Mouse (Mus musculus) adrenal gland, postnatal 14 days (tissue): Measurements from ENCODE around the gene Galntl6. TPM values are rescaled to one million over a fixed set of nuclear protein-coding genes. Genes with fewer than 3 reads are reported as not detected.

Experiments
- DNase-seq: peaks from one replicate; pipeline ENCODE4 v3.0.0; 2021; ENCODE audit warnings: mixed read lengths
- long read RNA-seq, 2 experiments: library from polyadenylated mRNA; stranded (forward); transcript quantifications; one replicate each; pipeline ENCODE4 v2.0.0; 2021
- total RNA-seq: library from RNA; stranded (reverse); gene quantifications from 2 replicates; pipeline ENCODE4 v1.2.3, GENCODE M21; 2021

Galntl6 gene
- total RNA-seq, result 0.41 and 0.70 TPM in 2 replicates
- long read RNA-seq, experiment 1, result 0 reads
- long read RNA-seq, experiment 2, result 0 reads

DNA sequence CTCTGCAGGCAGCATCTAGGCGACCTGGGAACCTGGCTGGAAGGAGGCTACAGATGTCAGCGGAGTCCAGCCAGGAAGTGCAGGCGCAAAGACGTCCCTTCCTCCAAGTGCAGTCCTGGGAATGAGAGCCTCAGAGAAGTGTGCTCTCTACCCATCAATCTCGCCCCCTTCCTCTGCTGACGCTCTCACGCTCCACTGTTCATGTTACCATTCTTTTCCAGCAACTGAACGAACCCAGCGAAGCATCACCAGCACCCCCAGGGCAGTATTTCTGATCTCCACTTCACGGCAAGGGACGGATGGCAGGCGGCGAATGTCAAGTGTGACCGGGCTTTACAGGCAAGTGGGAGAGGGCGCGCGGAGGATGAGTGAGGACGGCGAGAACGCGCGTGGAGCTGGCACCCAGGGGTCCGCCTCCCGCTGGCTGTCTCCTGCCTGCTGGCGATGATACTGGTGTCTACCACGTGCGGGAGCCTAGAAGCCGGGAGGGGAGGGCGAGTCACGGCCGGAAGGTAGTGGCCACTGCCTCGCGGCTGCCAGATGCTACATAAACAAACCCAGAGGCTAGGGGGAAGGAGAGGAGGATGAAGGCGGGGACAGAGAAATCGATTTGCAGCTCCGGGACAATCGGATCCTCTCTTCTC lies at the start of gene Galntl6:
Gene Galntl6 (minus strand): TSS at position 445 of the 644 bp plus-strand sequence.
- DNase-seq, result no peak

DNA sequence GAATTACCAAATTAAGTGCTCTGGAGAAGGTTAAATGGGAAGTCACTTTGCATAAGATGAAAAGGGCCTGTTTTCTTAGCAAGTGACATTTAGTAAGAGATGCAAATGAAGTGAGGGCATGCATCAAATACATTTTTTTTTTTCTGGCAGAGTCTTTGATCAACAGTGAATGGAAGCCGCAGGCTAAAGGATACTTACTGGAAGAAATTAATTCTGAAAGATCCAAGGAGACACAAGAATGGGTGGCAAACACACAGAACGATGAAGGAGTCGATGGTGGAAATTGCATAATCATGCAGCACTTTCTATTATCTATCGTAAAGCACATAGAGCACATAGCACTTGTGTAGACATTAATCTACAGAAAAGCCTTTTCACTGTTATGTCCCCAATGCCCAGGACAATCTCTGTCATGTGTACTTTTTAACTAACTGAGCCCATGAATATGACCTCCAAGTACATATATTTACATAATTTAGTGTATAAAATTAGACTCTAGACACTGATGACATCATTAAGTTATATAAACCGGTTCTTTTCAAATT lies 44.8 kb upstream of the Galntl6 start:
- DNase-seq, result no peak

DNA sequence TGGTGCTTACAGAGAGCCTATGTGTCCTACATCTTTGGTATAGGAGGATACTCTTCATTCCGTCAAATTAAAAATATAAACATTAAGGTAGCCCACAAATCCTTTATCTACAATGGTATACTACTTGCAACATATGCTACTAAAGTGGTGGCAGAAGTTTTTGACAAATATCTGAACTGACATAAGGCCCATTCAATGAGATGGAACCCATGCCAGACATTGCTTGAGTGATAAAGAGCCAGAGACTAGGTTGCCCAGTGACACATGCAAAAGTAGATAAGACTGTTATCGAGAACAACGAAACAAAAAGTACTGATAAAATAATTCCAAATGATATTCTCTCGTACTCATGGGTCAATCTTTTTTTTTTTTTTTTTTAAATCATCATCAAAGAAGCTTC lies 31.3 kb upstream of the Galntl6 start:
- DNase-seq, result no peak

DNA sequence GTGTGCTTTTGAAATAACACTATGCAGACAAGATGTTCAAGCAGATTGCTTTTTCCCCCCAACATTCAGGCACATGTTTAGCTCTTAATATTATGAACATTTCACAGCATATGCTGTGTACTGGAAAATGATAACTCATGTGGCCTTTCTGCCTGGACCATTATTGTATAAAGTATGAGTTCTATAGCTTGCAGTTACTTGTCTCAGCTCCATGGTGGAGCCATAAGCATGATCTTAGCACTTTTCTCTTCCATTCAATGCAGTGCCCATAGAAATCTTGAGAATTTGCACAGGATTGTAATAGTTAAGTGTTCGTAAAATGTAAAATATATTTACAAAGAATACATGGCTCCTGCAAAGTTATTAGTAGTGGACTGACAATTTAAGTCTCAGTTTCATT lies 18.6 kb upstream of the Galntl6 start:
- no peak for DNase-seq

DNA sequence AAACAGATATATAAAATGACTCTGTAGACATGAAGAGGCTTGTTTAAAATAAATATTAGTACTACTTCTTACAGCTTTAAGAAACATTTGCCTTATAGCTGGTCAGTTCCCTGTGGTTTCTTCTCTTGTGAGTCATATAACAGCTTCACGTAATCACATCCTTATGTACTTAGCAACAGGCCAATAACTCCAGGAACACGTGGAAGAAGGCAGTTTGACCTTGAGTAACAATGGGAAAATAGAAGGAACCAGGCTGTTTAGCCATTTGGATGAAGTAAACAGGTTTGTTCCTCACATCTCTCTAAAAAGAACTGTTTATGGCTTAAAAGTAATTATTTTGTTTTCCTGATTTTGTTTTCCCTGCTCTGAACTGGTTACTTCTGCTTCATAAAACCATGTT lies 2.7 kb upstream of the Galntl6 start:
- DNase-seq, result no peak

DNA sequence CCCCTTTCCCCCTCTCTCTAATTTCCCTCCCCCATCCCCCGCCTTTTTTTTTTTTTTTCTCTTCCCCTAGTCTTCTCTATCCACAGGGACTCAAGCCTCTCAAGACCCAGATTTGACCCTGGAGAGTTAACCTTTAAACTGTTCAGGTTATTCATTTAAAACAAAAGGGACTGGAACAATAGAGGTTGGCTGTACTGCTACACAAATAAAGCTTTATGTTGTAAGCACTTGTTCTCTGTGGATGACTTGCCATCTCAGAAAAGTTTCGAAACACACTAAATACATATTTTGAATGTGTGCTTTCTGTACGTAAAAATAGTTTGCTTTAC lies 1.2 kb upstream of the Galntl6 start:
- DNase-seq, result no peak

DNA sequence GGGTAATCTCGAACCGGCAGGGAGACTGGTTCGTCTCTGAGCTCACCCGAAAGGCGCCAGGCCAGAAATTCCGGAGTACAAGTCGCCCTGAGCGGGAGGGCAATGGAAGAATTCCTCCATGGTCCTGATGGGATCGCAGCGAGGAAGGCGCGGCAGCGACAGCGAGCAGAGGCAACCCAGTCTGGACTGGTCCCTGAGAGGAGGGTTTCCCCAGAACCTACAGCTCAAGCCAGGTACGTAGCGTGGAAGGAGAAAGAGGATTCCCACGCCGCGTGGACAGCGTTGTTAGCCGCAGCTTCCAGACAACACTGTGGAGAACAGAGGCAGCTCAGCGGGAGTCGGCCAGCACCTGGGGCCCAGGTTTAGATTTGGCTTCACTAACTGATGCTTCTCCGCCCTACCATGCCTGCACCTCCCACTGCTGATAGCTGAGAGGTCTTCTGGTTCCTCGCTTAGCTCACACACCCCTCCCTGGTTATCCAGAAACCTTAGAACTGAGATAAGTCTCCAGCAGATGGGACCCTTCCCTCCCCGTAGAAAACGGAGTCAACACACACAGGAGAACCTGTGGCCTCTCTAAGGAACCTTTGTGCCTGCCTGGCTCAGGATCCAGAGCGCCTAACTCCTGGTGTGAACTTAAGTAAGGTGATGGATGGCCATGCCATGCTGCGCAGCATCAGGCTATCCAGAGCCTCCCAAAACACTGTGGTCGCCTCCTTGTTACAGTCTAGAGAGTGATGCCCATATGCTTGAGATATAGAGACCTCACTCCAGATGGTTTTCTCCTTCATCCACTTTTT lies 600 bp upstream of the Galntl6 start:
- no peak for DNase-seq

DNA sequence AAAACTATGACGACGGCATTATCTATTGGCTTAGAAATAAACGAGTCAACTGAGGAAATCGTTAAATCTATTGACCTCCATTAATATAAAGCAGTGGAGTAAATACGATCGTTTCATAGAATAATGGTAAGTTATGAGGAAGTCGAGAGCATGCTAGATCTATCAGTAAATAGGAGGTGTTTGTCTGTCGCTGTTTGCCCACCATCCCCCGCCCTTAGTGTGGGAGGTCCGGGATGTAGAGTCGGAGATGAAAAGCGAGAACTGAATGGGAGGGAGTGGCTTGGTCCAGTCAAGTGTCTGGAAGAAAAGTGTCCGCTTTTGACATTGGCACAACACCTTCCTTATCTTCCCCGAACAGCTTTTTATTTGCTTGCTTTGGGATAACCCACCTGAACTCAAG lies 763 bp downstream of the Galntl6 start, which contains the start of gene BC030500:
Gene BC030500 (plus strand): TSS at position 79 of the 400 bp plus-strand sequence.
- DNase-seq, result no peak

DNA sequence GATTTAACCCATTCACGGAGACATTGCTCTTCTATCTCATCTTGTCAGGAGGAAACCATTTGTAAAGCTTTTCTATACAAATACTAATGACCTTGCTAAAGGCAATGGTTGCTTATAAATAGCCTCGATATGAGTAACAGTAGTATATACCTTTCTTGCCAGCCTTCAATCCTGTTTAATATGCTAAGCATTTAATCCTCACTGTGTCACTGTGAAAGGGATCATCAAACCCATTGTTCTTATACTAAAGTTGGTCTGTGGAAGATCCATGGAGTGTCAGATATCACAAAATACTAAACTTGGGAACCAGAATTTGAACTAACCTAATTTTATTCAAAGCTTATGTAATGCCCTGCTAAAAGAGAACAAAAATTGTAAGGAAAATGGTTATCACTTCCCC lies 8.0 kb downstream of the Galntl6 start:
- no peak for DNase-seq

DNA sequence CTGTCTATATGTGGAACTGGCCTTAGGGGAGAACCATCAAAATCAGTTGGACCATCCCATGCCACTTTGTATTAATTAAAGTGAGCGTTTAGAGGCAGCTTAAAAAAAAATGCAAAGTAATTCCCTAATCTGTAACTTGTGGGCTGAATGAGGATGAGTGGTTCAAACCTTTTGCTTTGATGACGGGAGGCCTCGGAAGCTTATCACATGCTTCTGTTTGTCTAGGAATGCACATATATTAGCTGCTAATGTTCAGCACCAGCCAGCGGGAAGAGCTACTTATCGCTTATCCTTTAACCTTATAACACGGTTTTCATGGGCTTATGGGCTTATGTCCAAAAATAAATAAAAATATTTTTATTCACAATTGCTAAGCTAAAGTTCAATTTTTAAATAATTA lies 16.5 kb downstream of the Galntl6 start:
- DNase-seq, result no peak

DNA sequence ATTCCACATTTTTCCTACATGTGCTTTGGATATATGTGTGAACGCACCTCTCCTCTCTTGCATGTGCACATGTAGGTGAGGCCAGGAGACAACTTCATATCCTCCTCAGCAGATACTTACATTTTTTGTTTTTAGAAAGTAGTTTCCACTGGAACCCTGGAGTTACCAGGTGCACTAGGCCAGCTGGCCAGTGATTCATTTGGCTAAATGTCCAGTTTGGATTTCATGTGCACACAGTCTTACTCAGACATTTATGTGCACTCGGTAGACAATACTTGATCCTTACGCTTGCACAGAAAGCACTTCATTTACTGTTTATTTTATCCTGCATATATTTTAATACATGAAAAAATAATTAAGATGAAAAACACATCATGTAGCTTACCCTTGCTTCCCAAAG lies 21.8 kb downstream of the Galntl6 start:
- DNase-seq, result no peak

DNA sequence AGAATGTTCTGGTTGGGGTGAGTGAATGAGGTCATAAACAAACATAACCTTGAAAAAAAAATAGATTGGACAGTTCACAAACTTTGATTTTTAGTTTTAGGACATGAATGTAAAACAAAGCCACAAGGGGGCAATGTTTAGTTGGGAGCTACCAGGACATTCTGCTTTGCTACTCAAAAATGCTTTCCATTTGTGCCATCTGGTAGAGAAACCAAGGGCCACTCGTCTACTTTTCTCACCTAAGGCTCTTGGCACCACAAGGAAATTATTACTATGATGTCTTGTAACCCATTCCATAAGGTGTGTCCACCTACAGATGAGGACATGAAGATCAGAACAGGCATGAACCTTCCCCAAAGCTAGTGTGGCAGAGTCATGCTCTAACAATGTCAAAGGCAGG lies 26.0 kb downstream of the Galntl6 start:
- no peak for DNase-seq

DNA sequence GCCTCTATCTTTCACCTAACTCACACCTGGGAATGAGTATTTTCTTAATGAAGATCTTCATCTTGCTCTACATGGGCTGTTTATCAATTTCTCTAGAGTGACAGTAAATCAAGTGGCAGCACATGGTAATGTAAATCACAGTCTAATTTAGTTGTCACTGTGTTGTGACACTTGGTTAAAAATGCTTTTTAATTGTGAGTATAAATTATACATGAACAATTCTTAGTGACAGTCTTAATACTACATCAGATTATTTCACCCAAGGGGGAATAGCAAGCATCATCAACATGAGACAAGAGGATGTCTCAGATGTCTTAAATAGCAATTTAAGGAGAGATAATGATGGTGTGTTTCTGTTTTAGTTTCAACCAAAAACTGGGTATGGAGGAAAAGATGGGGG lies 88.1 kb downstream of the Galntl6 start:
- no peak for DNase-seq

DNA sequence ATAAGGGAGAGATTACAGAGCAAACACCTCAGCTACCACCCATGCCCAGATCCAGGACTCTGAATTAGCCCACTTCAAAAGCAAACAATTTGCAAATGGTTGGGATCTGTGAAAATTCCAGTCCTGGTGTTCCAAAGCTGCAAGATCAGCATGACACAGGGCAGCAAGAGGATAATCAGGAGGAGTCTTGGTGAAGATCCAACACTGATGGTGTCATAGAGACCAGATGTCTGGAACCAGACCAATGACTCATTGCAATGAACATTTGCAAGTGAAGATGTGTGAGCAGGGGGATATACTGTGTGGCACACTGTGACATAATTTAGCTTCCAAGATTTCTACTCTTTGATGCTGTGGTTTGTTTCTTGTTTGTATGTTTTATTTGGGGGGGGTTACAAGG lies 107.2 kb downstream of the Galntl6 start:
- DNase-seq, result no peak

DNA sequence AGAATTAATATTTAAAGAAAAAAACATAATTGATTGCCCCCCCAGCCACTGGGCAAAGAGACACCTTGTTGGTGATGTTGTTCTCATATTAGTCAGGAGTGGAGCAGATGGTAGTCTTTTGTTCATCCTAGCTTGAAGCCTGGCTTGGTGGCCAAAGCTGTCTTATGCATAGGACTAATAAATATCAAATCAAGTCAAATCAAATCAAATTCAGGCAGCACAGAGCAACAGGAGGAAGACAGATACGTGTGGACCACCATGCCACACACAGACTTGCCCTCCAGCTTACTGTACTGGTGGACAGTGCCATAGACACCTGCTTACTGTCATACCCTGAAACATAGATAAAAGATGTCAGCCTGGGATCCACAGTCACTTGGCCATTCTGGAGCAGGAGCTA lies 110.6 kb downstream of the Galntl6 start:
- no peak for DNase-seq

DNA sequence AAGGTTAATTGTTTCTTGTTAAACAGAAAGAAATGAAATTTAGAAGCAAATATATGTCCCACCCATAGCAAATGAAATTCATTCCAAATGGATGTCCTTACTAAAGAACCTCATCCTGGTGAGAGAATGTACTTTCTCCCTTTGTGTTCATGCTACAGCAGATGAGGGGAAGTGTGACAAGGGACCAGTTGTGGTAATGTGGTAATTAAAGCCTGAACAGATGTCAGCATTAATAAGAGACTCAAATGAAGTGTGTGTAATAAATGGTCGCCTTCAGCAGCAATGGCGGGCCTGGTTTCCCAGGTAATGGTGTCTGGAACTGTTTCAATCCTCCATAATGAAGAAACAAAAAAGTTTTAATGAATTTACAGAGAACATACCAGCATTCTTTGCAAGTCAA lies 158.7 kb downstream of the Galntl6 start:
- no peak for DNase-seq

DNA sequence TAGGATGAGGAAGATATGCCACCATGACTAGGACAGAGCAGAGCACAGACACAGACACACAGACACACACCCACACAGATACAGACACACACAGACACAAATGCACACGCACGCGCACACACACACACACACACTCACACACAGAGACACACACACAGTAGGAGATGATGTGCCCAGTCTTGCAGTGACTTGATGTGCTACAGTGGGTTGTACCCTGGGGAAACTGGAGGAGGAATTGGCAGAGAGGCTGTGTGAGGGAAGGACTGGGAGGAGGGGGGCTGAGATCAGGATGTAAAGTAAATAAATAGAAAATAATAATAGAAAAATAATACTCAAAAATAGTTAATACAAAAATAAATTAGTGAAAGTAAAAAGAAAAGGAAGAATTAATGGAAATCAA lies 174.5 kb downstream of the Galntl6 start:
- DNase-seq, result no peak

DNA sequence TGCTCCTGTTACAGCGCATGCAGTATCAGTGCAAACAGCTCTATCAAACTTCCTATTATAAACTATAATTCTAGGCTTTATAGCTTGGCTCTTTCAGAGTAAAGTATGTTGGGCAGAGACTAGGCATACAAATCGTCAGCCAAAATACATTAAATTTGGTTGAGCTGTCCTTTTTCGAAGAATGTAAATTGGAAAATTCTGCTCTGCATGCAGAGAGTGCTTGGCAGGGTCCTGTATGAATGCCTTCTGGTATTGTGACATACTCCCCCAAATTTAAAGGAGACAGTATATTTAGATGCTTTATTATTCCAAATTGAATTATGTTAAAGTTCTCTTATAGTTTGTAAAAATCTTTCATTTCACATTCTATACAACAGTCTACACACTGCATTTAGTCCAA lies 220.7 kb downstream of the Galntl6 start:
- DNase-seq, result no peak

DNA sequence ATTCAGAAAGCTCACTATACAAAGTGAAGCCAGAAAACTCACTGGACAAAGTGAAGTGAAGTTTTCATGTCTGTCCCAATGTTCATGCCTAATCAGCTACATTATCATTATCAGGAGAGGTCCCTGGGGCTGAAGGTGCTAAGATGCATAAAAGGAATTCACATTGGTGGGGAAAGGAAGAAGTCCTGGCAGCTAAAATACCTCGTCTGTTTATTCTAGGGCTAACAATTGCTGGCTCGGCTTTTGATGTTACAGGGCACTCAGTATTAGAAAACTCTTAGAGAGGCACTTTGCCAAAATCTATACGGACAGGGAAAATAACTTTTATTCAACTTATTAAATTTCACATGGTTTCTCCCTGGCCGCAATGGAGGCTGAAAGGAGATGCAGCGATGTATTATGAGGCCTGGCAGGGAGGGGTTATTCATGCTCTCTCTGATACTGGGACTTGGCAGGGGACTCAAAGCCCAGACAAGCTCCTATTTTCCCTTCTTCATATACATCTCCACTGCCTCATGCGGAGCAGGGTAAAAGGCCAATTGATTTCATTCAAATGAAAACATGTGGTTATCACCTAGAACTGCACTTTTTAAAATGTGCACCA lies 234.5 kb downstream of the Galntl6 start:
- DNase-seq, result no peak

DNA sequence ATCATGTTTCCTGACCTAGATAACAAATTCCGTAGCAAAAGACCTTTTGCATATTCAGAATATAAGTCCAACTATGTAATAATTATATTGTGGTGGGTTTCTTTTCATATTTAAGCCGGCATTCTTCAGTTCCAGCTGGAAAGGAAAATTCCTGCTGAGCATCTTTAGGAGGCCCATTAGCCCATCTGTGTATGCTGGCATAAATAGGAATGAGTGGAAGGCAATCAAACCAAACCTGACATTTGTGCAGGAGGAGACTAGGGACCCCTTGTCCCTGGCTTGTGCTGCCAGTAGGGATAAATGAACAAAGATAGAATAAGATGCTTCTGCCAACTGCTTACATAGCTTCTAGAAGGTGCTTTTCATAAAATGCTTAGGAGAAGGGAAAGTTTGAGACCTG lies 243.4 kb downstream of the Galntl6 start:
- no peak for DNase-seq

DNA sequence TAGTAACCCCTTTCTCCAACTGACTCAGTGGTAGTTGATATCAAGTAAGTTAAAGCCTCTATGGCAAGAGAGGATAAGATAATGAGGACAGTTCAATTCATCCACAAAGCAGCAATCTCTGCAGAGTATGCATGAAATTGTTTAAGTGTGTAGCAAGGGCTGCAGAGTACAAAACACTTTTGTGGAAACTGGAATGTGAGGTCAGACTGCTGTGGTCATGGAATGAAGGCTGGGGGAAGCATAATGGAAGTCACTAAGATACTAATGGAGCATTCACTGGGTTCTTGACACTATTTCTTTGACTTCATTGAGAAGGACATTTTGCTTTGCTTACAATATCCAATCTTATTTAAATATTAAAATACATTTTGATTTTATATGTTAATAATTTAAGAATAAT lies 252.4 kb downstream of the Galntl6 start:
- no peak for DNase-seq

DNA sequence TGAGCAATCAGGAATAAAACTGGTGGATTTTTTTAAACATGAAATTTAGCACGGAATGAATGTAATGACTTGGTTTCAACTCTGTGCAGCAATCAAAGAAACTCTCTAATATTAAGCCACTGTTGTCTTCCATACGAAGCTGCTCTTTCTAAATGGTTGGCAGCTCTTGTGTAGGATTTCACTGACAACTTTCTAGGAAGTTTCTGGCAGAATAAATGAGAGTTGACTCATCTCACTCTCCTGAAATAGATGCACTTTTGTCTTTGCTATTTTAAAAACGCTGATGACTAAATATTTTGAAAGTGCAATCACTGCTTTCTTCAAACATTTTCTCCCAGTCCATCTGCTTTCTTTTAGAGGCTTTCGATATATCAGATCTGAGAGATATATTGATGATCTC lies 256.8 kb downstream of the Galntl6 start:
- DNase-seq, result no peak

DNA sequence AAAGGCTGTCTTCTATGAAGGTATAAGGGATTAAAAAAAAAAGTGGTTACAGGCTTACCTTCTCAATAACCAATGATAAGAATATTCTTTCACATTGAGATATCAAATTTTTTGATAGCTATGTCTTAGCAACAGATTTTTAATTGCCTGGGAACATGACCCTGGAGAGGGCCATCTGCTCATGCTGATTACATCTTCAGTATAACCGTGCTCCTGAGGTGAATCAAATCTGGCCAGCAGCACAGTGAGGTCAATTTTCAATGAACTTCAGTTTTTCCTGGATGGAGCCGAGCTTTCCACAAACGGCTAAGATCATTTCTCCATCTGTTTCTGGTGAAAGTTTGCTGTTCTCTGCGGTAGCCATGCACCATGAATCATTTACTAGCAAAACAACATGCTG lies 306.0 kb downstream of the Galntl6 start:
- DNase-seq, result no peak
